In the genomic region with DNA sequence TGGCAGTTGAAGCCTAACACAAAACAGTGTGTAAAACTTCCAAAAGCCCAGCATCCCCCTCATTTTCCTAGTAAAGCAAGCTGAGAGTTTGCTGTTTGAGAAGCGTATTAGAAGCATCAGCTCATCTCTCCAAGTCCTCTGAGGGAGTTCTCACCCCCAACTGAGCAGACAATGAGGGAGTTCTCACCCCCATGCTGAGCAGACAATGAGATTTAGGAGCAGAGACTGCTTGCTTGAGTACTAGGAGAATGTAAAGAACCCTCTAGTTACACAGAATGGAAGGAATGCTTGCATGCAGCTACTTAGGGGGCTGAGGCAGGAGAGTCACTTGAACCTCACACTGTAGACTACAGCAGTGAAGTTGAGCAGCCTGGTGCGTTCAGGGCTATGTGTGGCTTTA, we compare ENCODE assay signal across 19 mouse cellular contexts.
"Had no signal": no experiment of that assay in that cellular context is flagged by ENCODE, and none has a peak within 500 bp of the region (broad histone marks: within the 10 kb centered on the region; RNA-seq: fewer than 3 reads in every experiment).

No protein-coding gene starts in this region.

- DNase-seq: lung, adult 18-20 months; lung, embryonic 14.5 days; lung, postnatal 10 days; lung, postnatal 4 days; retina, postnatal 1 day; right cerebral cortex, adult 18-20 months; right cerebral cortex, postnatal 25 days; right cerebral cortex, postnatal 4 days; spleen, adult 18-20 months; thymus, adult 18-20 months; thymus, postnatal 14 days; thymus, postnatal 36 days had no signal

- ATAC-seq: midbrain, embryonic 13.5 days; midbrain, embryonic 15.5 days had no signal

- H3K4me1 ChIP-seq: midbrain, embryonic 10.5 days; midbrain, embryonic 13.5 days; midbrain, embryonic 15.5 days; neural tube, embryonic 13.5 days; neural tube, embryonic 15.5 days had no signal

- H3K27ac ChIP-seq: liver, embryonic 14.5 days; midbrain, embryonic 10.5 days; midbrain, embryonic 13.5 days; midbrain, embryonic 15.5 days; neural tube, embryonic 13.5 days; neural tube, embryonic 15.5 days had no signal

- H3K4me2 ChIP-seq: lung, embryonic 14.5 days; midbrain, embryonic 13.5 days; midbrain, embryonic 15.5 days; neural tube, embryonic 13.5 days; neural tube, embryonic 15.5 days had no signal

- H3K9ac ChIP-seq: liver, embryonic 14.5 days; lung, embryonic 14.5 days; midbrain, embryonic 13.5 days; midbrain, embryonic 15.5 days; neural tube, embryonic 13.5 days; neural tube, embryonic 15.5 days had no signal

- H3K4me3 ChIP-seq: midbrain, embryonic 10.5 days; midbrain, embryonic 13.5 days; midbrain, embryonic 15.5 days; myocyte; neural tube, embryonic 13.5 days; neural tube, embryonic 15.5 days had no signal

- H3K9me3 ChIP-seq: midbrain, embryonic 10.5 days; midbrain, embryonic 13.5 days; midbrain, embryonic 15.5 days; neural tube, embryonic 13.5 days; neural tube, embryonic 15.5 days had no signal

- H3K27me3 ChIP-seq: midbrain, embryonic 13.5 days; midbrain, embryonic 15.5 days; neural tube, embryonic 13.5 days; neural tube, embryonic 15.5 days had no signal
